Mouse (Mus musculus) heart, postnatal 14 days (tissue): ENCODE measurements around the gene Adam30. TPM values are rescaled to one million over a fixed set of nuclear protein-coding genes. Genes with fewer than 3 reads are reported as not detected.

Experiments used
- DNase-seq, 2 experiments: peaks; one replicate each; pipeline ENCODE4 v3.0.0; 2021 to 2022
- intact Hi-C: fragments of 180-260 bp; cut with DNase I; formaldehyde crosslinking; loops from one replicate; pipeline ENCODE4 v1.15.1; 2025
- total RNA-seq, 2 experiments: library from RNA; stranded (reverse); gene quantifications; 2 replicates each; pipeline ENCODE4 v1.2.3; 2021

Gene Adam30
- total RNA-seq, 2 experiments from 2014 or later: 0.15 TPM; not detected in 1

DNA sequence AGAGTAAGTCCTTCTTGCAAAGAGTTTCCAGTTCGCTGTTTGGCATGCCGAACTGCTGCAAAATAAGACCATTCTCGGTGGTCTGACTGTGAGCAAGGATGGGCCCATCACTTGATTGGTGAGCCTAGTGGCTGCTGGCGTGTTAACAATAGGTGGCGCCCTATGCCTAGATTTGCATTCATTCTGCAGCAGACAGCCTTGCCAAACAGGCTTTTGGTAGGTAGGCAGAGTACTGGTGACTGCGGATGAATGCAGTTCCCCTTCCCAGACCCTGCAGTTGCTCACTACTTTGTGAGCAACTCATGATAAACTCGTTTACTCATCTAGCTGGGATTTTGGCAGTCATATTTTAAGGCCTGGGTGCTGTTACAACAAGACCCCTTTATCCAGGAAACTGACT lies 20.4 kb downstream of the Adam30 start:
- intact Hi-C loops: loop anchor here (5.0 kb wide), 2 partner anchors 41 to 136 kb away; partner anchors contain the start of gene Reg4
- DNase-seq: peak in 1 of 2 experiments; percentile 54

DNA sequence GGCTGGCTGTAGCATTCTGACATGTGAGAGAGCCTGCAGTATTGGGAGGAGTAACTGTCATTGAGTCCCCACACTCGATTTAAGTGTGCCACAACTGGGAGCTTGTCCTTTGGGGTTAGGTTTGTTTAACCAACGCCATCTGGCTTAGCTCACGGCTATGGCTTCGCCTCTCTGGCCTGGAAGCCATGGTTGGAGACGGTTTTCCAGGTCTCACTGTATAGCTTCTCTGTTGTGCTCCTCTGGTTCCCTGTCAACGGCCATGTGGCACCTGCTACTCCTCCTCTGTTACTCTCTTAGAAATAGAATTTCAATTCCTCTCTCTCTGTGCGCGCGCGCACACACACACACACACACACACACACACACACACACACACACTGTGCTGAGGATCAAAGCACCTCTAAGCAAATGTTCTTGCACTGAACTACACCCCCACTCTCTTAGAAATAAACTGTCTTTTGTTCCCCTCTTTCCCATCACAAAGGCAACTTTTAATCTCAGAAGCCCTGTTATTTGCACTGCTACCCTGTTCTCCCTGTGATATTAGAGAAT lies 24.8 kb downstream of the Adam30 start:
- intact Hi-C loops: no loop called here
- no peak for DNase-seq

- intact Hi-C loops: no loop called here
- no peak for DNase-seq
Observed at GRCm38 (mm10) chr3:98187777-98188176, 27.3 kb downstream of the Adam30 start.

DNA sequence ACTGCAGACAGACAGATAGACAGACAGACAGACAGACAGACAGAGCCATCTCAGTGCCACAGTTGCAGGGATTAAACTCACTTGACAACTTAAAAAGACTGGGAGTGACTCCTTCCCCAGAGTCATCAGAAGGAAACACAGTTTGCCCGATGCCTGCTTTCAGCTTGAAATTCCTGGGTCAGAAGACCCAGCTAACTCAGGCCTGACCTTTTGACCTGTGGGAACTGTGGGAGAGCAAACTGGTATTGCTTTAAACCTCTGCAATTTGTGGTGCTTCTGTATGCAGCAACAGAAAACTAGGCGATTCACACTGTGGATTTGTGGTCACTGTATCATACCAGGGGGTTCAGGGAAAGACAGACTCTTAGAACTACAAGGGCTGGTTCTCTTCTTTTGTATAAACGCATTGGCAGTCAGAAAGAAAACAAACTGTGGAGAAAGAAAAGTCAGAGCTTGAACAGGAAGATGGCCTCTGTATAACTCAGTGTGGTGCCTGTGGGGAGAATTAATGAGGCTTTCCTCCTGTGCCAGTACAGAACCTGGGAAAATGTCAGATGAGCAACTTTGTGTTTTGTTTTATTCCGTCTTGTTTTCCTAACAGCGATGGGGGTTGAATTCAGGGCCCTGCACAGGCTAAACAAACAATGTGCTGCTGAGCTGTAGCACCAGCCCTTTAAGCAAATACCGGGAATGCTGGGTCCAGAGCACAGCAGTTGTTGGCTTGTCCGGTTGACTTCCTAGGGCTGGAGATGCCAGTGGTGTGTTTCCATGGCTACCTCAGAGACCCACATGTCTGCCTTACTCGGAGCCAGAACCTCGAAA lies 37.5 kb downstream of the Adam30 start:
- DNase-seq: no peak
- intact Hi-C loops: no loop called here

DNA sequence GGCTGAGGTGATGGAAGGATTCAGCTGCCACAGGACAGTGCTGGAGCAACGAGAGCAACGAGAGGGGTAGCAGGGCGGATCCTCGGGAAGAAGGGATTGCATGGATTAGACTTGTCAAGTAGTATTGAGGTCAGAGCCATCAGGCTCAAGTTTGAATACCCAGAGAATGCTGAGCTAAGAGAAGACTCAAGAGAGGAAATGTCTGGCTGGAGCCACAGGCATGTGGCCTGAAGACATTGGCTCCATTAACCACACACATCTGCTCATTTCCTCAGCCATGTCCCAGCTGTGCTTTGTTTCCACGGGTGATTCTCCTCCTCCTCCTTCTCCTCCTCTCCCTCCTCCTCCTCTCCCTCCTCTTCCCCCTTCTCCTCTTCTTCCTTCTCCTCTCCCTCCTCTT lies 39.3 kb downstream of the Adam30 start:
- DNase-seq: peak; percentile 14 to 45

DNA sequence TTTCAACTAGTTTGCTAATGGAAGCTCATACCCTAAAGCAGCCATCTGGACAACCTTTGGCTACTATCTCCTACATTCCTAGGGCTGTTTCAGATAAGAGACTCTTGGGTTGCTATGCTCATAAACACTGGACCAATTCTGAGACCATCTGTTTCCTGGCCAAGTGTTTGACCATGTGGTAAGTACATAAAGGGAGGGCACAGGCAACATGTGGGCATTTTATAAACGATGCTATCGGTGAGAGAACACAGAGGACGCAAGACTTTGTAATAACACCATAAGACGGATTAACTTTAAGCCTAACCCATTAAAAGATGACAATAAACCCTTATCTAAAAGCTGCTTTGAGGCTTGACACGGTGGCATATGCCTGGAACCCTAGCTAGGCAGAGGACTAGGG lies 42.9 kb downstream of the Adam30 start:
- intact Hi-C loops: no loop called here
- DNase-seq: no peak

More for the DNA sequence above, 39.3 kb downstream of the Adam30 start:
- intact Hi-C loops: no loop called here

DNA sequence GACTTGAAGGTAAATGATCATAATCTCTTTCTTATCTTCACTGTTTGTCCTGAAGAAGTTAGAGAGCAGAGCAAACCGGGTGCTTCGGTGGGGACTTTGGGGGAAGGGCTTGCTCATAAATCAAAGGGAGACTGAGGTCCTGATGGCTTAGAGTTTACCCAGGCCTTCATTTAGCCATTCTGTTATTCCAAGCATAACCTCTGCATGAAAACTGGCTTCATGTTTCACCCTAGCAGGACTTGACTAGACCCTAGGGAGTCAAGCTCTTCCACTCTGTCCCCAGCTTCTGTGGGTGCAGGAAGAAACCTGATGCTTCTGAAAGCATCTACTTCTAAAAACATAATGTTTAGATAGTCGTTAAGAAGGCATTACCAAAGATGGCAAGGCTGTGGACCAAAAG lies 46.5 kb downstream of the Adam30 start:
- DNase-seq: no peak
- intact Hi-C loops: no loop called here

DNA sequence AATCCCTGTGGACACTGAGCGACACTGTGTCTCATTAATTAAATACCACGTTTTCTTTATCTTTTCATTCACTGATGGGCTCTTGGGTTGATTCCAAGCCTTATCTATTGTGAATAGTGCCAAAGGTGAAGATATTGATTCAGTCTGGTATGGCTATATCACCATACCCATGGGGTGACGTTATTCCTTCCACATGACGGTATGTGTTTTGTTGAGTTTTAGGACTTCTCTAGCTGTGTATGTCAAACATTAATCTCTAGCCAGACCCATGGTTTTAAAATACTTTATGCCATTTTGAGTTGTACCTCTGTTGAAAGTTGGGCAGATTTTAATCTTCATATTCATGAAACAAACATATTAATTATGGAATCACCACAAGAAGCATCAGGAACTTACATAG lies 48.7 kb downstream of the Adam30 start:
- no peak for DNase-seq
- intact Hi-C loops: no loop called here

DNA sequence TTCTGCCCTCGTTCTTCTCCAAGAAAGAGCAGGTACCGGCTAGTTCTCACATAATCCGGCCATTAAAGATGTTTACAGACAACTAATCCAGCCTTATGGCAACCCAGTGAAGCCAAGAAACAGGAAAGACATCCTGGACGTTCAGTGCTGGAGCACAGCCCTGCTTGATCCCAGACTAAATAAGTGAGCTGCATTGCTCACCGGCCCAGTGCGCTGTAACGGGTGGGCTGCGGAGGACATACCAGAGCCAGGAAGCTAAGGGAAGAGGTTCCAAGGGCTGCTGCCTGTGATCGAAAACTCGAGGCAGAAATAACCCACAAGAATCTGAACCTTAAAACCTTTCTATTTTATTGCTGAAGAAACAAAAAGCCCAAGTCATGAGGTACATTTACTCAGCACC lies 50.4 kb downstream of the Adam30 start:
- intact Hi-C loops: no loop called here
- no peak for DNase-seq

GRCm38 (mm10) chr3:98211301-98212081 lies 51.1 kb downstream of the Adam30 start:
- no peak for DNase-seq
- intact Hi-C loops: no loop called here

Other genes starting within 250 kb of the Adam30 start
- gene Notch2, start 147.1 kb upstream of the Adam30 start, total RNA-seq: 10 to 100 TPM; 23.4 to 23.6 TPM
- not detected for gene Reg4, start 61.5 kb downstream of the Adam30 start, total RNA-seq
- gene Hmgcs2, start 119.8 kb downstream of the Adam30 start, total RNA-seq: 10 to 100 TPM; 64.9 to 70.1 TPM
- gene Phgdh, start 179.4 kb downstream of the Adam30 start, total RNA-seq: 1 to 10 TPM; 4.0 to 4.6 TPM
- gene Zfp697, start 221.8 kb downstream of the Adam30 start, total RNA-seq: 1 to 10 TPM; 6.1 to 7.3 TPM